Mouse (Mus musculus): ENCODE measurements around the gene Ptprr. TPM values are rescaled to one million over a fixed set of nuclear protein-coding genes. Genes with fewer than 3 reads are reported as not detected.

The Ptprr gene
- polyA plus RNA-seq, 1 experiment from 2014 or later, result 0.93 TPM

- WGBS, result 86% methylated on average over 11 of the region's 11 CpGs
Observed at GRCm38 (mm10) chr10:116264521-116264920, 246.5 kb downstream of the Ptprr start.

GRCm38 (mm10) chr10:116266561-116267433 is 248.8 kb downstream of the Ptprr start:
- no peaks in the 10 kb centered on the region for H3K9me3 ChIP-seq (replicated peaks)
- peaks cover 23% of the 10 kb centered on the region for H3K4me1 ChIP-seq
- no peak for DNase-seq (ENCODE audit: low spot score)
- peak overlapping the region; percentile 33; the same call in 1 of the 2 replicates for H3K27ac ChIP-seq (replicated peaks)
- no peaks in the 10 kb centered on the region for H3K36me3 ChIP-seq
- 78% methylated on average over 15 of the region's 15 CpGs for WGBS
- no peaks in the 10 kb centered on the region for H3K27me3 ChIP-seq (ENCODE audit: low read depth, poor library complexity, severe bottlenecking)
- H3K4me3 ChIP-seq, result no peak overlapping the region

More at GRCm38 (mm10) chr10:116264521-116264920, 246.5 kb downstream of the Ptprr start:
- no peaks in the 10 kb centered on the region for H3K9me3 ChIP-seq (replicated peaks)
- no peaks in the 10 kb centered on the region for H3K36me3 ChIP-seq
- no peak for DNase-seq (ENCODE audit: low spot score)
- H3K4me1 ChIP-seq, result peaks cover 37% of the 10 kb centered on the region
- H3K27ac ChIP-seq (replicated peaks), result no peak overlapping the region
- no peak overlapping the region for H3K4me3 ChIP-seq
- no peaks in the 10 kb centered on the region for H3K27me3 ChIP-seq (ENCODE audit: low read depth, poor library complexity, severe bottlenecking)

- H3K4me3 ChIP-seq, result no peak overlapping the region
- 70% methylated on average over 4 of the region's 4 CpGs for WGBS
- H3K27me3 ChIP-seq (ENCODE audit: low read depth, poor library complexity, severe bottlenecking), result no peaks in the 10 kb centered on the region
- H3K4me1 ChIP-seq, result peaks cover 23% of the 10 kb centered on the region
- DNase-seq (ENCODE audit: low spot score), result no peak
- H3K9me3 ChIP-seq (replicated peaks), result no peaks in the 10 kb centered on the region
- H3K27ac ChIP-seq (replicated peaks), result no peak overlapping the region
- no peaks in the 10 kb centered on the region for H3K36me3 ChIP-seq
Observed at GRCm38 (mm10) chr10:116267434-116267822, 249.4 kb downstream of the Ptprr start.

GRCm38 (mm10) chr10:116268343-116268742 is 250.3 kb downstream of the Ptprr start:
- no peaks in the 10 kb centered on the region for H3K9me3 ChIP-seq (replicated peaks)
- no peak for DNase-seq (ENCODE audit: low spot score)
- H3K27ac ChIP-seq (replicated peaks), result no peak overlapping the region
- 61% methylated on average over 4 of the region's 4 CpGs for WGBS
- peaks cover 23% of the 10 kb centered on the region for H3K4me1 ChIP-seq
- H3K4me3 ChIP-seq, result no peak overlapping the region
- H3K27me3 ChIP-seq (ENCODE audit: low read depth, poor library complexity, severe bottlenecking), result no peaks in the 10 kb centered on the region
- no peaks in the 10 kb centered on the region for H3K36me3 ChIP-seq

- 80% methylated on average over 12 of the region's 12 CpGs for WGBS
- DNase-seq (ENCODE audit: low spot score), result no peak
- no peak overlapping the region for H3K27ac ChIP-seq (replicated peaks)
Observed at GRCm38 (mm10) chr10:116270646-116271469, 252.8 kb downstream of the Ptprr start.

GRCm38 (mm10) chr10:116271470-116271915 is 253.5 kb downstream of the Ptprr start:
- peaks cover 23% of the 10 kb centered on the region for H3K4me1 ChIP-seq
- no peak overlapping the region for H3K27ac ChIP-seq (replicated peaks)
- no peaks in the 10 kb centered on the region for H3K9me3 ChIP-seq (replicated peaks)
- 91% methylated on average over 10 of the region's 10 CpGs for WGBS
- DNase-seq (ENCODE audit: low spot score), result no peak
- H3K27me3 ChIP-seq (ENCODE audit: low read depth, poor library complexity, severe bottlenecking), result no peaks in the 10 kb centered on the region
- H3K36me3 ChIP-seq, result no peaks in the 10 kb centered on the region
- H3K4me3 ChIP-seq, result no peak overlapping the region

More at GRCm38 (mm10) chr10:116270646-116271469, 252.8 kb downstream of the Ptprr start:
- Histone ChIP-seq H3K27me3 (ENCODE audit: low read depth, poor library complexity, severe bottlenecking) (no peaks in the 10 kb centered on the region), H3K4me1 (peaks cover 23% of the 10 kb centered on the region), H3K4me3 (no peak overlapping the region), H3K36me3 (no peaks in the 10 kb centered on the region), H3K9me3 (replicated peaks) (no peaks in the 10 kb centered on the region)

GRCm38 (mm10) chr10:116272156-116272555 is 254.1 kb downstream of the Ptprr start:
- Histone ChIP-seq H3K4me1 (peaks cover 20% of the 10 kb centered on the region), H3K36me3 (no peaks in the 10 kb centered on the region), H3K27me3 (ENCODE audit: low read depth, poor library complexity, severe bottlenecking) (no peaks in the 10 kb centered on the region), H3K4me3 (no peak overlapping the region), H3K9me3 (replicated peaks) (no peaks in the 10 kb centered on the region), H3K27ac (replicated peaks) (no peak overlapping the region)
- WGBS, result 82% methylated on average over 3 of the region's 3 CpGs
- DNase-seq (ENCODE audit: low spot score), result no peak

- H3K27ac ChIP-seq (replicated peaks), result no peak within 1 kb of the TSS
- no peak within 1 kb of the TSS for H3K4me3 ChIP-seq
- WGBS, result 82% methylated on average over 7 of the region's 7 CpGs
- no peaks in the 10 kb centered on the region for H3K36me3 ChIP-seq
- H3K9me3 ChIP-seq (replicated peaks), result no peaks in the 10 kb centered on the region
- no peaks in the 10 kb centered on the region for H3K27me3 ChIP-seq (ENCODE audit: low read depth, poor library complexity, severe bottlenecking)
- DNase-seq (ENCODE audit: low spot score), result no peak
- no peaks in the 10 kb centered on the region for H3K4me1 ChIP-seq
Observed at GRCm38 (mm10) chr10:116275280-116275679, 257.3 kb downstream of the Ptprr start, which contains the start of gene Ptprb. Gene Ptprb (plus strand): TSS chr10:116275523.

- no peak for DNase-seq (ENCODE audit: low spot score)
- Histone ChIP-seq H3K27ac (replicated peaks) (no peak overlapping the region), H3K36me3 (no peaks in the 10 kb centered on the region), H3K9me3 (replicated peaks) (no peaks in the 10 kb centered on the region), H3K4me3 (no peak overlapping the region), H3K27me3 (ENCODE audit: low read depth, poor library complexity, severe bottlenecking) (no peaks in the 10 kb centered on the region), H3K4me1 (no peaks in the 10 kb centered on the region)
- 85% methylated on average over 7 of the region's 7 CpGs for WGBS
Observed at GRCm38 (mm10) chr10:116286697-116287344, 268.8 kb downstream of the Ptprr start.

- Histone ChIP-seq H3K4me1 (no peaks in the 10 kb centered on the region), H3K27me3 (ENCODE audit: low read depth, poor library complexity, severe bottlenecking) (no peaks in the 10 kb centered on the region), H3K36me3 (no peaks in the 10 kb centered on the region), H3K4me3 (no peak overlapping the region), H3K9me3 (replicated peaks) (no peaks in the 10 kb centered on the region), H3K27ac (replicated peaks) (no peak overlapping the region)
- DNase-seq (ENCODE audit: low spot score), result no peak
- WGBS, result 79% methylated on average over 9 of the region's 9 CpGs
Observed at GRCm38 (mm10) chr10:116288130-116288529, 270.1 kb downstream of the Ptprr start.

- Histone ChIP-seq H3K4me3 (no peak overlapping the region), H3K9me3 (replicated peaks) (no peaks in the 10 kb centered on the region), H3K4me1 (no peaks in the 10 kb centered on the region), H3K27me3 (ENCODE audit: low read depth, poor library complexity, severe bottlenecking) (no peaks in the 10 kb centered on the region), H3K27ac (replicated peaks) (no peak overlapping the region), H3K36me3 (no peaks in the 10 kb centered on the region)
- DNase-seq (ENCODE audit: low spot score), result no peak
- whole genome bisulfite sequencing, result 88% methylated on average over 4 of the region's 4 CpGs
Observed at GRCm38 (mm10) chr10:116290483-116290882, 272.5 kb downstream of the Ptprr start.

GRCm38 (mm10) chr10:116291153-116291755 is 273.2 kb downstream of the Ptprr start:
- no peak overlapping the region for H3K4me3 ChIP-seq
- H3K27ac ChIP-seq (replicated peaks), result no peak overlapping the region
- H3K36me3 ChIP-seq, result no peaks in the 10 kb centered on the region
- no peaks in the 10 kb centered on the region for H3K27me3 ChIP-seq (ENCODE audit: low read depth, poor library complexity, severe bottlenecking)
- no peak for DNase-seq (ENCODE audit: low spot score)
- no peaks in the 10 kb centered on the region for H3K9me3 ChIP-seq (replicated peaks)
- WGBS, result 80% methylated on average over 8 of the region's 8 CpGs
- no peaks in the 10 kb centered on the region for H3K4me1 ChIP-seq

Data from midbrain, embryonic 10.5 days (tissue).